Mouse (Mus musculus) retina, postnatal 7 days (tissue): ENCODE measurements around the gene Olfr1118.
"Not testable (repeated sequence)": the region's sequence is repeated elsewhere in the genome, so short reads cannot be mapped to it uniquely, and the experiment has no call there.

Experiments used
- DNase-seq: peaks from one replicate; pipeline ENCODE4 v3.0.0-alpha.2; 2012; ENCODE audit warnings: low read depth, low spot score

Gene Olfr1118

GRCm38 (mm10) chr2:87307281-87307680, at the start of gene Olfr1118:
Gene Olfr1118 (plus strand): TSS chr2:87307581.
- no peak for DNase-seq

DNA sequence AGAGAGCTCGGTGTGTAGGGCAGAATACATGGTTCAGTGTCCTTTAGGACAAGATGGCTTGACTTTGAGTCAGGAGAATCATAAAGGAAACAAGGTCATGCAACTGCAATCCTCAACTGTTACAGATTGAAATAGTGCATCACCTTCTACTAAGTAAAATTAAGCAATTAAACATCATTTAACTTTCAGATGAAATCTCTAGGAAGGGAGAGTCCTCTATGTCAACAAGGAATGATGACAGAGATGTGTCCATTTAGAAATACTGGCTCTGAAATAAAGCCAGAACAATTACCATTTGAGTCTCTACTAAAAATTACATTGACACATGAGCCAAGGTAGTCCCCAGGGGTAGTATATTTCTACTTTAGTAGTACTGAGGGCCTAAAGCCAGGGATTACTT, 40.1 kb upstream of the Olfr1118 start, which contains the start of gene Olfr1116:
Gene Olfr1116 (plus strand): TSS at position 301 of the 400 bp plus-strand sequence.
- no peak for DNase-seq

- not testable (repeated sequence) for DNase-seq
Observed at GRCm38 (mm10) chr2:87293977-87294376, 13.4 kb upstream of the Olfr1118 start.

- no peak for DNase-seq
Observed at GRCm38 (mm10) chr2:87354515-87354914, 47.1 kb downstream of the Olfr1118 start, which contains the start of gene Olfr1120. Gene Olfr1120 (plus strand): TSS chr2:87354815.

- DNase-seq, result not testable (repeated sequence)
Observed at GRCm38 (mm10) chr2:87360121-87360520, 52.7 kb downstream of the Olfr1118 start.
